Mouse (Mus musculus) E14TG2a.4 (cell line): Measurements from ENCODE around the gene Hspa8.

Source experiments
- CTCF ChIP-seq: conservative IDR thresholded peaks from 2 replicates; pipeline ENCODE4 v1.5.1; 2014; ENCODE audit warnings: low read length
- POU5F1 ChIP-seq: IDR thresholded peaks from 2 replicates; pipeline ENCODE4 v1.6.1; 2014; ENCODE audit warnings: low read length, borderline replicate concordance

DNA sequence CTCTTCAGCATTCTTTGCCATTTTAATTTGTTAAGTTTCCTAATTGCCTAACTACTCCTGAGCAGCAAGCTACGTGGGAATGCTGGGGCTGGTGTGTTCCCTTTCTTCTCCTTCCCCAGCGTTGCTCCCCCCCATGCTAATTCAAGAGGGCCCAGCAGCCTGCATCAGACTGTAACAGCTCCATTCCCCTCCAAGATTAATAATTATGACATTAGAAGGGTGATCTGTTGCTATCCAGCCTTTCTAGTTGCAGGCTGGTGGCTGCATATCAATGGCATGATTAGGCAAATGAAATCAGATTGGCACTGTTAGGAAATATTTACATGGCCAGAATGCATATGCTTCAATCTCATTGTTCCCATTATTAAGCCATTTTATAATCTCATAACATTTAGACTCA, 50.7 kb downstream of the Hspa8 start:
- TF ChIP-seq CTCF (no peak), POU5F1 (no peak)
